Mouse (Mus musculus): ENCODE data around the gene 9230102O04Rik. TPM values are rescaled to one million over a fixed set of nuclear protein-coding genes. Genes with fewer than 3 reads are reported as not detected.

9230102O04Rik gene
- total and polyA plus RNA-seq, 3 experiments = 0.17 TPM; not detected in 2

- no peak overlapping the region for H3K4me3 ChIP-seq (replicated peaks in 1 of 3; ENCODE audit: low read depth in 2 of 3, low read length in 2 of 3, poor library complexity in 1 of 3)
- peak overlapping the region; percentile 83 for H3K4me2 ChIP-seq (ENCODE audit: insufficient read depth, low read depth, poor library complexity, severe bottlenecking)
- 0 out of 4 replicates have a peak, but pooled peaks cover 0 to 2% of the 10 kb centered on the region in 2 experiments for H3K4me1 ChIP-seq (ENCODE audit: control insufficient read depth in 1 of 2, insufficient read depth in 2 of 2)
- H3K79me2 ChIP-seq (replicated peaks; ENCODE audit: control insufficient read depth, extremely low read depth, insufficient read depth, poor library complexity, severe bottlenecking) = no peaks in the 10 kb centered on the region
- H3K27me3 ChIP-seq (replicated peaks) = no peaks in the 10 kb centered on the region
- no peaks in the 10 kb centered on the region for H3K36me3 ChIP-seq (replicated peaks in 1 of 2; ENCODE audit: control insufficient read depth in 1 of 2, insufficient read depth in 1 of 2, low read length in 1 of 2)
- no peak for DNase-seq (ENCODE audit: extremely low read depth)
- dilution Hi-C loops (cut with MboI; ENCODE audit: extremely low pct_ligation_motif_present, extremely low pct_unique_long_range_greater_than_20kb, low sequenced_read_pairs) = no loop called here
- H3K27ac ChIP-seq (ENCODE audit: insufficient read depth, low read depth) = no peak overlapping the region
- no peak overlapping the region for H3K9ac ChIP-seq (ENCODE audit: insufficient read depth, low read depth)
- TF ChIP-seq BHLHE40 (IDR thresholded peaks at IDR 0.05; ENCODE audit: low read depth, low read length) = no peak
- TF ChIP-seq USF2 (conservative IDR thresholded peaks at IDR 0.05; ENCODE audit: low read depth, low read length) = no peak
- no peak for TF ChIP-seq NRF1 (IDR thresholded peaks at IDR 0.05; ENCODE audit: low read depth, low read length)
- TF ChIP-seq PAX5 (IDR thresholded peaks at IDR 0.05; ENCODE audit: low read length) = no peak
- no peak for TF ChIP-seq CHD2 (IDR thresholded peaks at IDR 0.05; ENCODE audit: low read length)
- no peak for TF ChIP-seq MYC (IDR thresholded peaks at IDR 0.05; ENCODE audit: low read depth, low read length)
- TF ChIP-seq GABPA (IDR thresholded peaks at IDR 0.05; ENCODE audit: insufficient replicate concordance, low read depth, low read length) = no peak
- TF ChIP-seq EP300 (IDR thresholded peaks at IDR 0.05; ENCODE audit: low read length) = no peak
- no peak for TF ChIP-seq POLR2AphosphoS2 (IDR thresholded peaks at IDR 0.05; ENCODE audit: low read depth, low read length)
- TF ChIP-seq NELFE (IDR thresholded peaks at IDR 0.05; ENCODE audit: low read depth, low read length) = no peak
- TF ChIP-seq UBTF (IDR thresholded peaks at IDR 0.05; ENCODE audit: low read depth, low read length) = no peak
- TF ChIP-seq SMC3 (IDR thresholded peaks at IDR 0.05; ENCODE audit: low read depth, low read length) = no peak
- peaks cover 3% of the 10 kb centered on the region for H3K9me3 ChIP-seq (replicated peaks; ENCODE audit: low read length)
- in situ Hi-C loops (cut with MboI; ENCODE audit: low pct_ligation_motif_present, low pct_unique_long_range_greater_than_20kb, low sequenced_read_pairs) = loop anchor here (25.0 kb wide), 1 partner anchor 418 kb away; no protein-coding TSS in a partner anchor
These were observed 9.1 kb downstream of the 9230102O04Rik start for GRCm38 (mm10) chr2:9880271-9880670.

GRCm38 (mm10) chr2:9879493-9879892 is 9.8 kb downstream of the 9230102O04Rik start:
- Histone ChIP-seq H3K9me3 (replicated peaks; ENCODE audit: low read length) (peaks cover 3% of the 10 kb centered on the region), H3K27me3 (replicated peaks) (no peaks in the 10 kb centered on the region), H3K79me2 (replicated peaks; ENCODE audit: control insufficient read depth, extremely low read depth, insufficient read depth, poor library complexity, severe bottlenecking) (no peaks in the 10 kb centered on the region), H3K36me3 (replicated peaks in 1 of 2; ENCODE audit: control insufficient read depth in 1 of 2, insufficient read depth in 1 of 2, low read length in 1 of 2) (no peaks in the 10 kb centered on the region), H3K9ac (ENCODE audit: insufficient read depth, low read depth) (peak overlapping the region; percentile 84; the same call in 1 of the 2 replicates), H3K4me1 (ENCODE audit: control insufficient read depth in 1 of 2, insufficient read depth in 2 of 2) (0 out of 4 replicates have a peak, but pooled peaks cover 0 to 2% of the 10 kb centered on the region in 2 experiments), H3K4me2 (ENCODE audit: insufficient read depth, low read depth, poor library complexity, severe bottlenecking) (peak overlapping the region; percentile 83), H3K27ac (ENCODE audit: insufficient read depth, low read depth) (0 out of 2 replicates have a peak overlapping the region, but pooled peaks have one; percentile 27), H3K4me3 (replicated peaks in 1 of 3; ENCODE audit: low read depth in 2 of 3, low read length in 2 of 3, poor library complexity in 1 of 3) (peak overlapping the region; percentile 52 to 69 (median 60))
- dilution Hi-C loops (cut with MboI; ENCODE audit: extremely low pct_ligation_motif_present, extremely low pct_unique_long_range_greater_than_20kb, low sequenced_read_pairs) (no loop called here), in situ Hi-C loops (cut with MboI; ENCODE audit: low pct_ligation_motif_present, low pct_unique_long_range_greater_than_20kb, low sequenced_read_pairs) (loop anchor here (25.0 kb wide), 1 partner anchor 417 kb away; no protein-coding TSS in a partner anchor)
- peak; percentile 96 for DNase-seq (ENCODE audit: extremely low read depth)
- TF ChIP-seq MAX (IDR thresholded peaks at IDR 0.05; ENCODE audit: low read length) = no peak; the same call in 1 of the 2 replicates
- no peak for TF ChIP-seq CHD1 (IDR thresholded peaks at IDR 0.05; ENCODE audit: low read depth, low read length)
- TF ChIP-seq E2F4 (IDR thresholded peaks at IDR 0.05; ENCODE audit: insufficient replicate concordance, low read depth, low read length) = no peak
- 0 out of 2 replicates have a peak, but pooled peaks have one; percentile 55 for TF ChIP-seq TBP (conservative IDR thresholded peaks at IDR 0.05; ENCODE audit: low read depth, low read length)
- TF ChIP-seq NELFE (IDR thresholded peaks at IDR 0.05; ENCODE audit: low read depth, low read length) = peak; percentile 47; the same call in 1 of the 2 replicates
- TF ChIP-seq ELF1 (IDR thresholded peaks at IDR 0.05; ENCODE audit: low read depth, low read length) = peak; percentile 49; the same call in 1 of the 2 replicates
- 0 out of 2 replicates have a peak, but pooled peaks have one; percentile 34 for TF ChIP-seq IRF4 (IDR thresholded peaks at IDR 0.05; ENCODE audit: low read depth, low read length)
- TF ChIP-seq USF1 (IDR thresholded peaks at IDR 0.05; ENCODE audit: low read depth, low read length) = no peak
- peak; percentile 49; the same call in 1 of the 2 replicates for TF ChIP-seq HCFC1 (IDR thresholded peaks at IDR 0.05; ENCODE audit: low read depth, low read length)
- TF ChIP-seq USF2 (conservative IDR thresholded peaks at IDR 0.05; ENCODE audit: low read depth, low read length) = no peak
- no peak for TF ChIP-seq GABPA (IDR thresholded peaks at IDR 0.05; ENCODE audit: insufficient replicate concordance, low read depth, low read length)
- TF ChIP-seq MEF2A (IDR thresholded peaks at IDR 0.05; ENCODE audit: borderline replicate concordance, low read depth, low read length) = peak; percentile 52; the same call in 1 of the 2 replicates
- TF ChIP-seq CTCF (conservative IDR thresholded peaks at IDR 0.05 in 1 of 2, IDR thresholded peaks at IDR 0.05 in 1 of 2; ENCODE audit: low read depth in 2 of 2, low read length in 2 of 2) = peak; percentile 52 to 88
- peak; percentile 91 for TF ChIP-seq SMC3 (IDR thresholded peaks at IDR 0.05; ENCODE audit: low read depth, low read length)
- TF ChIP-seq MAZ (IDR thresholded peaks at IDR 0.05; ENCODE audit: low read depth, low read length) = peak; percentile 69; the same call in 1 of the 2 replicates
- no peak for TF ChIP-seq CHD2 (IDR thresholded peaks at IDR 0.05; ENCODE audit: low read length)
- TF ChIP-seq MXI1 (IDR thresholded peaks at IDR 0.05; ENCODE audit: low read depth, low read length) = no peak
- peak; percentile 98 for TF ChIP-seq RAD21 (IDR thresholded peaks at IDR 0.05; ENCODE audit: low read depth, low read length)
- TF ChIP-seq JUND (conservative IDR thresholded peaks at IDR 0.05; ENCODE audit: low read depth, low read length) = no peak
- no peak for TF ChIP-seq POLR2AphosphoS2 (IDR thresholded peaks at IDR 0.05; ENCODE audit: low read depth, low read length)
- TF ChIP-seq ZKSCAN1 (IDR thresholded peaks at IDR 0.05; ENCODE audit: borderline replicate concordance, low read depth, low read length) = no peak
- peak; percentile 6; the same call in 1 of the 2 replicates for TF ChIP-seq SIN3A (IDR thresholded peaks at IDR 0.05; ENCODE audit: low read length)
- no peak for TF ChIP-seq PAX5 (IDR thresholded peaks at IDR 0.05; ENCODE audit: low read length)
- TF ChIP-seq POLR2A (IDR thresholded peaks at IDR 0.05; ENCODE audit: low read depth, low read length) = no peak; the same call in 1 of the 2 replicates
- no peak for TF ChIP-seq JUN (IDR thresholded peaks at IDR 0.05; ENCODE audit: insufficient read depth, low read depth, low read length)
- TF ChIP-seq ZC3H11A (IDR thresholded peaks at IDR 0.05; ENCODE audit: low read depth, low read length) = peak; percentile 78
- no peak for TF ChIP-seq MYC (IDR thresholded peaks at IDR 0.05; ENCODE audit: low read depth, low read length)
